Mouse (Mus musculus) gastrocnemius, adult 2 months (tissue): ENCODE data around the gene Gpr25. TPM values are rescaled to one million over a fixed set of nuclear protein-coding genes. Genes with fewer than 3 reads are reported as not detected.

Experiments
- DNase-seq: peaks from one replicate; pipeline ENCODE4 v3.0.0; 2022
- H3K27ac ChIP-seq: fragments of 200-600 bp; 2 replicates; pipeline ENCODE4 v1.8.1; 2022; ENCODE audit warnings: mild to moderate bottlenecking
- H3K4me3 ChIP-seq: fragments of 200-600 bp; 2 replicates; pipeline ENCODE4 v1.8.1; 2022; ENCODE audit warnings: mild to moderate bottlenecking, moderate library complexity
- CTCF ChIP-seq: fragments of 200-600 bp; IDR thresholded peaks from 2 replicates; pipeline ENCODE4 v1.8.1; 2022; ENCODE audit warnings: antibody characterized with exemption, mild to moderate bottlenecking, moderate library complexity
- intact Hi-C: fragments of 180-260 bp; cut with DNase I; formaldehyde crosslinking; loops from one replicate; pipeline ENCODE4 v1.15.1; 2025
- long read RNA-seq, 2 experiments: library from polyadenylated mRNA; stranded (forward); transcript quantifications; one replicate each; pipeline ENCODE4 v2.0.0; 2021
- total RNA-seq, 2 experiments: library from RNA; stranded (reverse); gene quantifications; 2 replicates each; pipeline ENCODE4 v1.2.3; 2021

The Gpr25 gene
- not detected for total RNA-seq
- long read RNA-seq, experiment 1, result 0 reads
- long read RNA-seq, experiment 2, result 0 reads

- no peak for DNase-seq
- intact Hi-C loops, result no loop called here
- H3K4me3 ChIP-seq, result peak within 1 kb of the TSS; percentile 70
- H3K27ac ChIP-seq, result peak within 1 kb of the TSS; percentile 65
- no peak for TF ChIP-seq CTCF
Measured at GRCm38 (mm10) chr1:136260635-136261238, at the start of gene Gpr25. Gene Gpr25, minus strand, starts transcription at chr1:136260873.

DNA sequence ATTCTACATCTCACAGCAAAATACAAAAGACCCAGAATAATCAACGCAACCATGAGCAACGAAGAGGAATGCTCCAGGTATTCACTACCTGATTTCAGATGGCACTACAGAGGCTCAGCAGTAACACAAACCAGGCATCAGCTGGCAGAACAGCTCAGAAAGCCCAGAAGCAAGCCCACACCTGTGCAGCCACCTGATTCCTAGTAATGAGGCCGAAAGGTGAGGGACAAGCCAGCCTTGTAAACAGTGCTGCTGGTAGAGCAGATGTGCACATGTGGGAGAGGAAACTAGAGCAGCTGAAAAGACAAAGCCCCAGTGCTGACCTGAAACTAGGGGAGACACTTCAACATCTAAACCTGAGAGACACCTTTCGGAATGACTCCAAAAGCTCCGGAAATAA is 48.5 kb upstream of the Gpr25 start:
- H3K4me3 ChIP-seq, result no peak overlapping the region
- H3K27ac ChIP-seq, result no peak overlapping the region
- DNase-seq, result no peak
- TF ChIP-seq CTCF, result no peak
- intact Hi-C loops, result loop anchor here (5.0 kb wide), 2 partner anchors 33 to 148 kb away; no protein-coding TSS in a partner anchor

DNA sequence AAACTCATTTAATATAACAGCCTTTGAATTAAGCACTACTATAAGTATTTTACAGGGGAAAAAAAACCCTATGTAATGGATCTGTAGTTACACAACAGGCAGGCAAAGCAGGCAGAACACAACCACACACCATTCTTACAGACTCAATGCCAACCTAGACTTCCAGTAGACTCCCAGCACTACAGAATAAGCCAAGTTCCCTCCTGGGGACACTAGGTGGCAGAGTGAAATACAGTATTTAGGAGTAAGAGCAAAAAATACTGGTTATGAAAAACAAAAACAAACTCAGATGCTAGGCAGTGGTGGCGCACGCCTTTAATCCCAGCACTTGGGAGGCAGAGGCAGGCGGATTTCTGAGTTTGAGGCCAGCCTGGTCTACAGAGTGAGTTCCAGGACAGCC is 45.8 kb upstream of the Gpr25 start:
- H3K4me3 ChIP-seq, result no peak overlapping the region
- peak; percentile 69 for TF ChIP-seq CTCF
- H3K27ac ChIP-seq, result no peak overlapping the region
- DNase-seq, result no peak
- intact Hi-C loops, result loop anchor here (5.0 kb wide), 2 partner anchors 36 to 151 kb away; no protein-coding TSS in a partner anchor

DNA sequence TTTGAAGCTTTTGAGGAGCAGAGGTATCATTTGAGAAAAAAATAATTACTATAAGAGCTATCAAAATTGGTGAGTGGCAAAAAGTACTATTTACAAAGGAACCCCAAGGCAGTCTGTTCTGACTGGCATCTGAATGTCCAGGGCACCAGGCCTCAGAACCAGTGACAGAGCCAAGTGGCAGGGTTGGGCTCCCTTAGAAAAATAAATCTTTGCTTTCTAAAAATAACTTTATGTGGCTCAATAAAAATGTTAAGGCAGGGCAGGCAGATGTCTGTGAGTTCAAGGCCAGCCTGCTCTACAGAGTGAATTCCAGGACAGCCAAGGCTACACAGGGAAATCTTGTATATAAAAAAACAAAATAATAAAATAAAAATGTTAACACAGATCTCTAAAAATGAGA is 33.3 kb upstream of the Gpr25 start:
- Histone ChIP-seq H3K4me3 (no peak overlapping the region), H3K27ac (no peak overlapping the region)
- no peak for TF ChIP-seq CTCF
- intact Hi-C loops, result no loop called here
- DNase-seq, result no peak

DNA sequence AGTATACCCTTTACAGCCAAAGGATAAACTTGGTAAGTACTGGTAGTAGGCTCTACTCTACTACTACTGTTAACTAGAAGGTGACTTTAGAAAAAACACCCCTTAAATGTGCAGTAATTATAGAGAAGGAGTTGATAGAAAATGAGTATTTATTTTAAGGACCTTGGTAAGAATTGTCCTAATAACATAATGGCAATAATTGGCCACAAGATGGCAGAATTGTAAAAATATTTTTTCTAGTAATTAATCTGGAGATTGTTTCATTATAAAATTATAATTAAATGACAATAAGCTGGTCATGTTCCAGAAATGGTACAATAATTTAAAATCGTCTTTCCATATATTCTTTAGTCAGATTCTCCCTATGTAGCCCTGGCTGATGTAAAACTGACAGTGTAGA is 29.1 kb upstream of the Gpr25 start:
- peak; percentile 59 for TF ChIP-seq CTCF
- Histone ChIP-seq H3K27ac (no peak overlapping the region), H3K4me3 (no peak overlapping the region)
- intact Hi-C loops, result loop anchor here (2.0 kb wide), 1 partner anchor 169 kb away; no protein-coding TSS in a partner anchor
- DNase-seq, result no peak

- no peak for TF ChIP-seq CTCF
- Histone ChIP-seq H3K4me3 (no peak overlapping the region), H3K27ac (no peak overlapping the region)
- intact Hi-C loops, result no loop called here
- DNase-seq, result no peak
Measured at GRCm38 (mm10) chr1:136277366-136277765, 16.7 kb upstream of the Gpr25 start.

GRCm38 (mm10) chr1:136268224-136268623 is 7.6 kb upstream of the Gpr25 start:
- DNase-seq, result no peak
- Histone ChIP-seq H3K27ac (no peak overlapping the region), H3K4me3 (no peak overlapping the region)
- intact Hi-C loops, result no loop called here
- no peak for TF ChIP-seq CTCF

DNA sequence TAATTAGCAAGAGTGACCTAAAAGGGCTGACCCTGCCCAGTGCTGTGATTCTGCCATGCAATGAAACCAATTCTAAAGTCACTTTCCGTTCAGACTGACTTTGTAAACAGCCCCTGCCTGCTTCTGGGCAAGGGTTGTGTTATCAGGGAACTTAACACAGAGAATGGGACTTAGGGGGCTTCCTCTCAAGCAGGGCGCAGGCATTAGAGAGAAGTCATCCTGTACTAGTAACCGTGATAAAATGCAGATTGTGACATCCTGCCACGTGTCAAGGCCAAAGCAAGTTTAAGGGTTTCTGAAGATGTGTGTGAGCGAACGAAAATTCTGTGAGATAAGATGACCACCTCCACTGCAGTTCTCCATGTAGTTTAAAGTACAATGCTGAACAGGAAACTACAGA is 5.5 kb upstream of the Gpr25 start:
- no peak for TF ChIP-seq CTCF
- DNase-seq, result no peak
- H3K27ac ChIP-seq, result no peak overlapping the region
- no peak overlapping the region for H3K4me3 ChIP-seq
- intact Hi-C loops, result no loop called here

- intact Hi-C loops, result no loop called here
- no peak for TF ChIP-seq CTCF
- no peak for DNase-seq
- Histone ChIP-seq H3K4me3 (no peak overlapping the region), H3K27ac (no peak overlapping the region)
Measured at GRCm38 (mm10) chr1:136263355-136263754, 2.7 kb upstream of the Gpr25 start.

DNA sequence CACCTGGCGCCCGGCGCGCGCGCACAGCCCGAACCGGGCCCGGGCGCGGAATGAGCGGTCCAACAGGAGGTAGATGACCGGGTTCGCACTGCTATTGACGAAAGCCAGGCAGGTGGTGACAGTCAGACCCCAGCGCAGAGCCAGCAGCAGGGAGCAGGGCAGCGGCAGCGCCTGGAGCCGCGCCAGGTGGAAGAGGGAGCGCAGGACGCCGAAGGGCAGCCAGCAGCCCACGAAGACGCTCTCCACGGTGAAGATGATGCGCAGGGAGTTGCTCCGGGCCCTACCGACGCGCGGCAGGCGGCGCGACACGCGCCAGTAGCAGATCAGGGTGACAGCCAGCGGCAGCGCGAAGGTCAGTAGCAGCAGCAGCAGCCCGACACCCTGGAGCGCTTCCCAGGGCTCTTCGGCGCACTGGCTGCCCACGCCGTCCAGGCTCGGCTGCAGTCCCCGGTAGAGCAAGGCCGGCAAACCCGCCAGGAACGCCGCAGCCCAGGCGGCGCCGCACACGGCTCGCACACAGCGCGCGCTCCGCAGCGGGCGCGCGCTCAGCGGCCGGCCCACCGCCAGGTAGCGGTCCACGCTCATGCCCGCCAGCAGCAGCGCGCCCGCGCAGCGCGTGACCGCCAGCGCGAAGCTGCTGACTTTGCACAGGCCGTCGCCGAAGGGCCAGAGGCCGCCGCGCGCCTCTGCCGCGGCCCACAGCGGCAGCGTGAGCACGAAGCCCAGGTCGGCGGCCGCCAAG is 609 bp downstream of the Gpr25 start:
- peak overlapping the region; percentile 70 for H3K4me3 ChIP-seq
- TF ChIP-seq CTCF, result no peak
- peak; percentile 90 for DNase-seq
- intact Hi-C loops, result no loop called here
- H3K27ac ChIP-seq, result peak overlapping the region; percentile 65

DNA sequence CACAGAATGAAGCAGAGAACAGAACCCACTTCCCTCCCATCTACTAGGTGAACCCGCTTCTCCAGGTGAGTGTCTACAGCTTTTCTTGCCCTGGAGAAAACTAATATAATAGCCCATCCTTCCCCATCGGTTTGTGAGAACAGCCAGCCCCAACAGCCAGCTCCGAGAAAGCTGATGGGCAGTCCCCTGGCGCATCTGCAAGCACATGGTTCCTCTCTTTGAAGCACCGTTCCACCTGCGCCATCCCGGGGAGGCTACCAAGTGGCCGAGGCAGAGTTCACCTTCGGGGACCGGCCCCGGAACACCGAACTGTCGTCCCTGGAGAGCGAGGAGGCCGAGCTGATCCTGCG is 1.2 kb downstream of the Gpr25 start:
- Histone ChIP-seq H3K4me3 (peak overlapping the region; percentile 70), H3K27ac (no peak overlapping the region)
- TF ChIP-seq CTCF, result no peak
- intact Hi-C loops, result no loop called here
- no peak for DNase-seq

DNA sequence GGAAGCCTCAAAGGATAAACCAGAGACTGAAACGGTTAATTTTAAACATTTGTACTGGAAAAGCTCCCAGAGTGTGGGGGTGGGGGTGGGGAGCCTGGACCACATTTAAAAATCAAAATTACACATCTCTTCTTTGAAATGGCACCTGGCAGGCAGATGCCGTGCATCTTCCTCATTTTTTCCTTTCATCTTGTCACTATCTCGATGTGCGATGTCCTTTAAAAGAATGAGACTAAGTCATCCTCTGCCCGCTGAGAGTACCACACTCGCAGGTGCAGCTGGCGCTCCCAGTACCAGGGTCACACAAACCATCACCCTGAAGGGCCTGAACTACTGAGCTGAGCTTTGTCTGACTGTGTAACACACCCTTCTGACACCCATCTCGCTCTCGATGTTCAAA is 2.2 kb downstream of the Gpr25 start:
- DNase-seq, result no peak
- intact Hi-C loops, result no loop called here
- no peak for TF ChIP-seq CTCF
- Histone ChIP-seq H3K4me3 (no peak overlapping the region), H3K27ac (no peak overlapping the region)

GRCm38 (mm10) chr1:136255657-136256056 is 5.0 kb downstream of the Gpr25 start:
- intact Hi-C loops, result no loop called here
- H3K27ac ChIP-seq, result no peak overlapping the region
- no peak overlapping the region for H3K4me3 ChIP-seq
- TF ChIP-seq CTCF, result no peak
- DNase-seq, result no peak

DNA sequence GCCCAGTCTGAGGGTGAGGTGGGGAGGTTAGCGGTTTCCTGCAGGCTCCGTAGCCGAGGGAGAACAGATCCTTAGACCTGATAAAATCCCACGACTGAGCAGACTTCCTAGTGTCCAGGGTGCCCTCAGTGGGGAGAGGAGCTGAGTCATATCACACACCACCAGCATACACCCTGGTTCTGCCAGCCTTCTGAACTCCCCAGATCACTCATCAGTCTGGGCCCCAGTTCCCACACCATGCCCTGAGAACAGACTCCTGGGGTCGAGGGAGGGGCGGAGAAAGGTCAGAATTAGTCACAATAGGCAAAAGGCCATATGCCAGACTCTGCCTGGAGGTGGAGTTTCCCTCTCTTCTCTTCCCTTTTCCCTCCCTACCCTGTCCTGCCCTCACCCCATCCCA is 5.5 kb downstream of the Gpr25 start:
- intact Hi-C loops, result no loop called here
- TF ChIP-seq CTCF, result no peak
- Histone ChIP-seq H3K4me3 (no peak overlapping the region), H3K27ac (no peak overlapping the region)
- no peak for DNase-seq
